12 mouse cellular contexts compared by ENCODE assay signal in the genomic region with DNA sequence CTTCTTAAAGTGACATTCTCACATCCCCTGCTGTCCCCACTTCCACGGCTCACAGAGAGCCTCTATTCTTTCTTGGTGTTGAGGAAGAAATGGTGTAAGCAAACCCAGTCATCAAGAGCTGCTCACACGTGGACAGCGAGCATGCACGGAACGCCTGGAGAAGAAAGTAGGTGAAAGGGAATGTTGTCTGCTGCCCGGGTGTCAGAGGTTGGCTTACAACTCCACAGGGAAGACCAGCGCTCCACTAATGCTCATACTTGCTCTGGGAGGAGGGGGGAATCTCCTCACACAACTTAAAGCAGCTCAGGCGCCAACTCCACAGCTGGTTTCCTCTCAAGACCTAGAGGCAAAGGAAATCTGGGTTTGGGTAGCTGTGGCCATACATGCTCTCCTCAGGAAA.
DNase-seq lines count a peak whose midpoint lies in the region; ATAC-seq lines count a peak whose summit lies in the region.
"Had no signal": no experiment of that assay in that cellular context is flagged by ENCODE, and none has a peak within 500 bp of the region (broad histone marks: within the 10 kb centered on the region; RNA-seq: fewer than 3 reads in every experiment).

No protein-coding gene starts in this region.

- no peaks in the 10 kb centered on the region for H3K27me3 ChIP-seq in heart, embryonic 11.5 days (ENCODE audit: control insufficient read depth, insufficient read depth, low read length)
- no peaks in the 10 kb centered on the region; the same call in 1 of the 2 replicates for H3K27me3 ChIP-seq in lung, embryonic 15.5 days
- H3K27me3 ChIP-seq in heart, embryonic 13.5 days (replicated peaks): no peaks in the 10 kb centered on the region
- H3K27me3 ChIP-seq: midbrain, embryonic 15.5 days; stomach, embryonic 15.5 days had no signal

- no peak overlapping the region for H3K4me3 ChIP-seq in heart, embryonic 11.5 days (ENCODE audit: low read depth, low read length)
- no peak overlapping the region for H3K4me3 ChIP-seq in lung, embryonic 15.5 days
- H3K4me3 ChIP-seq in heart, embryonic 13.5 days: no peak overlapping the region
- H3K4me3 ChIP-seq: midbrain, embryonic 15.5 days; stomach, embryonic 15.5 days had no signal

- 32% methylated on average over 8 of the region's 8 CpGs for WGBS in heart, embryonic 11.5 days (ENCODE audit: insufficient replicate concordance)
- WGBS in lung, embryonic 15.5 days: 14% methylated on average over 8 of the region's 8 CpGs
- 33% methylated on average over 8 of the region's 8 CpGs for WGBS in heart, embryonic 13.5 days

- ATAC-seq in heart, embryonic 11.5 days (replicated peaks; ENCODE audit: insufficient number of reproducible peaks, low FRiP score, low TSS enrichment): no peak
- ATAC-seq in lung, embryonic 15.5 days (ENCODE audit: borderline replicate concordance, extremely low read depth, low FRiP score, low TSS enrichment): peak; percentile 19; the same call in 1 of the 2 replicates
- ATAC-seq in heart, embryonic 13.5 days (ENCODE audit: extremely low read depth, insufficient number of reproducible peaks, low FRiP score, low TSS enrichment): no peak
- ATAC-seq: midbrain, embryonic 15.5 days had no signal

- no peak overlapping the region for H3K4me2 ChIP-seq in heart, embryonic 11.5 days
- H3K4me2 ChIP-seq in lung, embryonic 15.5 days: no peak overlapping the region
- 0 out of 2 replicates have a peak overlapping the region, but pooled peaks have one; percentile 5 for H3K4me2 ChIP-seq in heart, embryonic 13.5 days
- H3K4me2 ChIP-seq: midbrain, embryonic 15.5 days; stomach, embryonic 15.5 days had no signal

- no peaks in the 10 kb centered on the region for H3K4me1 ChIP-seq in heart, embryonic 11.5 days (ENCODE audit: control insufficient read depth, insufficient read depth, low read length)
- H3K4me1 ChIP-seq in lung, embryonic 15.5 days: peaks cover 16% of the 10 kb centered on the region
- peaks cover 13% of the 10 kb centered on the region for H3K4me1 ChIP-seq in heart, embryonic 13.5 days
- H3K4me1 ChIP-seq: midbrain, embryonic 15.5 days had no signal

- no peaks in the 10 kb centered on the region for H3K36me3 ChIP-seq in heart, embryonic 11.5 days (ENCODE audit: control insufficient read depth, insufficient read depth, low read length)
- H3K36me3 ChIP-seq in lung, embryonic 15.5 days: no peaks in the 10 kb centered on the region
- no peaks in the 10 kb centered on the region for H3K36me3 ChIP-seq in heart, embryonic 13.5 days
- H3K36me3 ChIP-seq: midbrain, embryonic 15.5 days; stomach, embryonic 15.5 days had no signal

- DNase-seq in heart, adult 11 months: peak; percentile 96
- no peak for DNase-seq in lung, postnatal 25 days (ENCODE audit: low spot score)
- DNase-seq in retina, embryonic 14.5 days (ENCODE audit: low spot score): peak; percentile 15
- DNase-seq in layer of hippocampus, adult 18-20 months (ENCODE audit: low spot score in 2 of 2): no peak
- no peak for DNase-seq in cerebellum, adult 18-20 months
- DNase-seq: cerebellum, adult 11 months; gastrocnemius, postnatal 25 days had no signal

- H3K9me3 ChIP-seq in heart, embryonic 11.5 days (replicated peaks; ENCODE audit: control insufficient read depth, low read length): peaks cover 5% of the 10 kb centered on the region
- H3K9me3 ChIP-seq in lung, embryonic 15.5 days: no peaks in the 10 kb centered on the region
- peaks cover 7% of the 10 kb centered on the region for H3K9me3 ChIP-seq in heart, embryonic 13.5 days
- H3K9me3 ChIP-seq: midbrain, embryonic 15.5 days; stomach, embryonic 15.5 days had no signal

- H3K9ac ChIP-seq in heart, embryonic 11.5 days (ENCODE audit: low read depth, low read length): no peak overlapping the region
- no peak overlapping the region for H3K9ac ChIP-seq in lung, embryonic 15.5 days
- no peak overlapping the region for H3K9ac ChIP-seq in heart, embryonic 13.5 days
- H3K9ac ChIP-seq: midbrain, embryonic 15.5 days; stomach, embryonic 15.5 days had no signal

- no peak overlapping the region for H3K27ac ChIP-seq in heart, embryonic 11.5 days (ENCODE audit: low read depth, low read length)
- no peak overlapping the region for H3K27ac ChIP-seq in lung, embryonic 15.5 days
- H3K27ac ChIP-seq in heart, embryonic 13.5 days (replicated peaks): no peak overlapping the region
- H3K27ac ChIP-seq: midbrain, embryonic 15.5 days; stomach, embryonic 15.5 days had no signal

Comparison
In these comparisons a context has a peak if more than half of its experiments do, and no peak if none do; other contexts are left out.
1. DNase-seq: peak in heart, adult 11 months (single experiment) and retina, embryonic 14.5 days (single experiment); none in lung, postnatal 25 days (single experiment), layer of hippocampus, adult 18-20 months (0 of 2) and cerebellum, adult 18-20 months (0 of 2).